ENCODE assay signal across 7 mouse cellular contexts in the genomic region with DNA sequence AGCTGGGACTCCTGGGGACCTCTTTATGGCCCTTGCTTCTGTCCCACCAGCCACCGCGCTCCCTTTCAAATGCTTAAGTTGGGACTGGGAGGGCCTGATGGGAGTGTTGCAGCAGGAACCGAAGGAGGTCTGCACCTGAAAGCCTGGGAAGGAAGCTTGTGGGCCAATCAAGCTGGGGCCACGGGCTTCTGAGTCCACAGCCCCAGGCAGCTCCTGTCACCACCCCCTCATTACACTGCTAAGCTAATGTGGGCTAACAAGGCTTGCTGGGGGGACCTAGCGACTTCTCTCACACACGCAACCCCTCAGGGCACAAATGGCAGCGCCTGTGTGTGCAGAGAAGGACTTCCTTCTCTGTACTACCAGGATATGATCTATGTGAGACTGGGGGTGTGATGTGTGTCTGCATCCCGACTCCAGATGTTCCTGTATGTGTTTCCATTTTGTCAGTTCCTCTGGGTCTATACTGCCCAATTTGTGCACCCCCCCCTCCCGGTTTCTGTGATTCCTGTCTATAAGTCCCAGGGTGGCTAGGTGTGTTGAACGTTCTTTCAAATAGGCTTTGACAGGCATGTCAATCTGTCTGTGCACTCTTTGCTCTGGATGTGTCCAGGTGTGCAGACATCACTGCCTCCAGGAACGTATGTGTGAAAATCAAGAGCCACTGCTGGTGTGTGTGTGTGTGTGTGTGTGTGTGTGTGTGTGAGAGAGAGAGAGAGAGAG. TPM values are rescaled to one million over a fixed set of nuclear protein-coding genes. Genes with fewer than 3 reads are reported as not detected.
A peak's percentile ranks its signal among the peaks of the same experiment; 100 is the strongest.
DNase-seq lines count a peak whose midpoint lies in the region; ATAC-seq and TF ChIP-seq lines count a peak whose summit lies in the region.

No protein-coding gene starts in this region.

- no peaks in the 10 kb centered on the region for H3K36me3 ChIP-seq in liver, embryonic 11.5 days (ENCODE audit: control insufficient read depth, insufficient read depth, low read length)
- no peaks in the 10 kb centered on the region for H3K36me3 ChIP-seq in embryonic facial prominence, embryonic 12.5 days
- H3K36me3 ChIP-seq in intestine, postnatal 0 days (ENCODE audit: control insufficient read depth, insufficient read depth), result no peaks in the 10 kb centered on the region

- peaks cover 55% of the 10 kb centered on the region for H3K4me1 ChIP-seq in liver, embryonic 11.5 days (replicated peaks; ENCODE audit: control insufficient read depth, insufficient read depth, low read length)
- peaks cover 65% of the 10 kb centered on the region for H3K4me1 ChIP-seq in embryonic facial prominence, embryonic 12.5 days
- peaks cover 15% of the 10 kb centered on the region for H3K4me1 ChIP-seq in intestine, postnatal 0 days (replicated peaks; ENCODE audit: control insufficient read depth, insufficient read depth, low read length)

- no peak for DNase-seq in liver, embryonic 11.5 days (ENCODE audit: low spot score)
- no peak for DNase-seq in liver
- DNase-seq in retina, postnatal 1 day, result peak; percentile 79
- no peak for DNase-seq in thymus, postnatal 10 days (ENCODE audit: low spot score in 2 of 2)
- no peak for DNase-seq in spleen, adult 18-20 months

- H3K9ac ChIP-seq in liver, embryonic 11.5 days (ENCODE audit: low read depth, low read length), result no peak overlapping the region
- H3K9ac ChIP-seq in embryonic facial prominence, embryonic 12.5 days, result no peak overlapping the region; the same call in 1 of the 2 replicates
- no peak overlapping the region for H3K9ac ChIP-seq in intestine, postnatal 0 days (ENCODE audit: low read depth, low read length)

- no peak for ATAC-seq in liver, embryonic 11.5 days (replicated peaks; ENCODE audit: low FRiP score)
- no peak for ATAC-seq in embryonic facial prominence, embryonic 12.5 days (ENCODE audit: insufficient number of reproducible peaks, insufficient read depth, low FRiP score, low TSS enrichment)
- no peak for ATAC-seq in intestine, postnatal 0 days

- WGBS in liver, embryonic 11.5 days, result 9% methylated on average over 11 of the region's 11 CpGs
- 5% methylated on average over 11 of the region's 11 CpGs for WGBS in embryonic facial prominence, embryonic 12.5 days
- 27% methylated on average over 11 of the region's 11 CpGs for WGBS in intestine, postnatal 0 days

- no peak overlapping the region for H3K27ac ChIP-seq in liver, embryonic 11.5 days (ENCODE audit: low read depth, low read length)
- no peak overlapping the region for H3K27ac ChIP-seq in embryonic facial prominence, embryonic 12.5 days
- no peak overlapping the region for H3K27ac ChIP-seq in intestine, postnatal 0 days (ENCODE audit: low read depth, low read length)

- peak overlapping the region; percentile 82 for H3K4me2 ChIP-seq in liver, embryonic 11.5 days
- H3K4me2 ChIP-seq in embryonic facial prominence, embryonic 12.5 days (replicated peaks), result peak overlapping the region; percentile 89
- peak overlapping the region; percentile 96; the same call in 1 of the 2 replicates for H3K4me2 ChIP-seq in intestine, postnatal 0 days (replicated peaks; ENCODE audit: low read depth)

- peak overlapping the region; percentile 45; the same call in 1 of the 2 replicates for H3K4me3 ChIP-seq in liver, embryonic 11.5 days (ENCODE audit: low read depth, low read length)
- H3K4me3 ChIP-seq in embryonic facial prominence, embryonic 12.5 days, result peak overlapping the region; percentile 46
- H3K4me3 ChIP-seq in intestine, postnatal 0 days (ENCODE audit: low read depth, low read length), result peak overlapping the region; percentile 53

- H3K9me3 ChIP-seq in liver, embryonic 11.5 days (ENCODE audit: control insufficient read depth, low read length), result no peaks in the 10 kb centered on the region
- H3K9me3 ChIP-seq in embryonic facial prominence, embryonic 12.5 days, result no peaks in the 10 kb centered on the region
- no peaks in the 10 kb centered on the region for H3K9me3 ChIP-seq in intestine, postnatal 0 days (ENCODE audit: control insufficient read depth)

- H3K27me3 ChIP-seq in liver, embryonic 11.5 days (replicated peaks; ENCODE audit: control insufficient read depth, insufficient read depth, low read length), result peaks cover 75% of the 10 kb centered on the region
- peaks cover 91% of the 10 kb centered on the region for H3K27me3 ChIP-seq in embryonic facial prominence, embryonic 12.5 days
- peaks cover 60% of the 10 kb centered on the region for H3K27me3 ChIP-seq in intestine, postnatal 0 days (replicated peaks; ENCODE audit: control insufficient read depth, insufficient read depth, low read length)

- TF ChIP-seq CTCF in intestine, postnatal 0 days (IDR thresholded peaks at IDR 0.05; ENCODE audit: low read depth), result no peak

RNA-seq across cellular contexts. Expression of gene Ndufa4l2, which starts 3.7 kb away (rescaled TPM):
- 34.2 TPM in 2 replicates for polyA plus RNA-seq in liver, embryonic 11.5 days (2014; fragmentation: Nextera tagmentation; extraction: Ambion mirVana)
- 2.9 and 3.4 TPM in 2 replicates for polyA plus RNA-seq in embryonic facial prominence, embryonic 12.5 days (2016; fragmentation: Nextera tagmentation; extraction: Ambion mirVana)
- polyA plus RNA-seq in intestine, postnatal 0 days (2015; fragmentation: Nextera tagmentation; extraction: Ambion mirVana), result 19.9 and 21.9 TPM in 2 replicates

RNA-seq across cellular contexts. Expression of gene Stac3, which starts 9.6 kb away (rescaled TPM):
- 0.32 and 0.39 TPM in 2 replicates for polyA plus RNA-seq in liver, embryonic 11.5 days (2014; fragmentation: Nextera tagmentation; extraction: Ambion mirVana)
- polyA plus RNA-seq in embryonic facial prominence, embryonic 12.5 days (2016; fragmentation: Nextera tagmentation; extraction: Ambion mirVana), result 5.9 and 7.9 TPM in 2 replicates
- polyA plus RNA-seq in intestine, postnatal 0 days (2015; fragmentation: Nextera tagmentation; extraction: Ambion mirVana), result 0.17 TPM in 1 of 2 replicates, not detected in the other

RNA-seq across cellular contexts. Expression of gene Shmt2, which starts 11.2 kb away (rescaled TPM):
- polyA plus RNA-seq in liver, embryonic 11.5 days (2014; fragmentation: Nextera tagmentation; extraction: Ambion mirVana), result 261 and 286 TPM in 2 replicates
- polyA plus RNA-seq in embryonic facial prominence, embryonic 12.5 days (2016; fragmentation: Nextera tagmentation; extraction: Ambion mirVana), result 82.4 and 88.2 TPM in 2 replicates
- 26.2 and 26.7 TPM in 2 replicates for polyA plus RNA-seq in intestine, postnatal 0 days (2015; fragmentation: Nextera tagmentation; extraction: Ambion mirVana)

RNA-seq across cellular contexts. Expression of gene Nxph4, which starts 23.3 kb away (rescaled TPM):
- 0.56 TPM in 1 of 2 replicates, not detected in the other for polyA plus RNA-seq in liver, embryonic 11.5 days (2014; fragmentation: Nextera tagmentation; extraction: Ambion mirVana)
- polyA plus RNA-seq in embryonic facial prominence, embryonic 12.5 days (2016; fragmentation: Nextera tagmentation; extraction: Ambion mirVana), result 6.5 and 8.0 TPM in 2 replicates
- polyA plus RNA-seq in intestine, postnatal 0 days (2015; fragmentation: Nextera tagmentation; extraction: Ambion mirVana), result 2.9 and 4.5 TPM in 2 replicates
